Mouse (Mus musculus): Measurements from ENCODE around the gene Olfr523. TPM values are rescaled to one million over a fixed set of nuclear protein-coding genes. Genes with fewer than 3 reads are reported as not detected.

Olfr523 gene
- polyA plus RNA-seq, 1 experiment = not detected

DNA sequence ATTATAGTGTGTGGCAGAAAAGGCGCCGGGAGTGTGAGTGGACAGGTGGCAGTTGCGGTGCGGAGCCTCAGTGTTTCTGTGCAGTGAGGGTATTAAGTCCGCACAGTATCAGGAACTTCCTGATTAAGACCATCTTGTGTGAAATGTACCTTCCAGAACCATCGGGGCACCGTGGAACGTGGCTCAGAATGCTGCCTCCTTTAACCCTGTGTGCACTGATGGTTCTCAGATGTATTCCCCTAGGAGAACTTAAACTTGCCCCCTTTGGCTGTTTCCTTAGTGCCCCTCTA lies 35.1 kb upstream of the Olfr523 start:
- no peak for TF ChIP-seq POLR2A (IDR thresholded peaks at IDR 0.05; ENCODE audit: borderline replicate concordance, low read depth, low read length)
- TF ChIP-seq CTCF (IDR thresholded peaks at IDR 0.05; ENCODE audit: low read depth, low read length) = no peak
- H3K27ac ChIP-seq (ENCODE audit: insufficient read depth, low read depth, low read length) = peak overlapping the region; percentile 86

DNA sequence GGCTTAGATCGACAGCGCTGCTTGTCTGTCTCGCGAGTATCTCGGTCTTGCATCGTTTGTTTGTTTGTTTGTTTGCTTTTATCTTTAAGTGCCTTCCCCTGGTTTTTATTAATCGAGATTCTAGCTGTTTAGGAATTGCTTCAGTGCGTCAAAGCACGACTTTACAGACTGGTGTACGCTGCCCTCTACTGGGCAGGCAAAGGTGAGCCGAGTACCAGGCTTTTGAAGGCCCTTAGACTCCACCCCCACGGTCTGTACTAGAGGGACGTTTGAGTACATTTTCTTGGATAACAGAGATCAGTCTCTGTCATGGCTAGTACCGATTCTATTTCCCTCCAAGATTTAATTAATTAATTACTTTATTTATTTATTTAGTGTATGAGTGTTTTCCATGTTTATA lies 31.7 kb upstream of the Olfr523 start:
- peak; percentile 84 for TF ChIP-seq CTCF (IDR thresholded peaks at IDR 0.05; ENCODE audit: low read depth, low read length)
- no peak for TF ChIP-seq POLR2A (IDR thresholded peaks at IDR 0.05; ENCODE audit: borderline replicate concordance, low read depth, low read length)
- no peak overlapping the region for H3K4me3 ChIP-seq (ENCODE audit: insufficient read depth, low read length)
- no peaks in the 10 kb centered on the region for H3K4me1 ChIP-seq (ENCODE audit: control insufficient read depth, insufficient read depth, low read length)
- H3K27ac ChIP-seq (ENCODE audit: insufficient read depth, low read depth, low read length) = no peak overlapping the region

More for the DNA sequence above, 35.1 kb upstream of the Olfr523 start:
- Histone ChIP-seq H3K4me1 (ENCODE audit: control insufficient read depth, insufficient read depth, low read length) (peaks cover 16% of the 10 kb centered on the region), H3K4me3 (ENCODE audit: insufficient read depth, low read length) (peak overlapping the region; percentile 98)

DNA sequence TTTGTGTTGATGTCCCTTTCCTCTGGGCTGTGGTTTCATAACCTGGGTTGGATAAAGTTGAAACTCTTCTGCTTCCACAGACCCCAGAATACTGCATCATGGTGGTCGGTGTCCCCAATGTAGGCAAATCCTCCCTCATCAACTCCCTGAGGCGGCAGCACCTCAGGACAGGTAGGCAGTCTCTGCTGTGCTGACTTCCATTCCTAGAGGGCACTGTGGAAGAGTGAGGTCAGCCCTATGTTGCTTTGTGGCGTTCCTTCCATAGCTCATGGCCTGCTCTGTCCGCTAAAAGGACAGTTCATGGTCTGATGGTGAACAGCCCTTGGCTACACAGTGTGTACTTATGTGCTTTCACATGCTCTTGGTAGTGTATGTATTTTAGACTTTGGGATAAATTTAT lies 28.5 kb upstream of the Olfr523 start:
- no peaks in the 10 kb centered on the region for H3K4me1 ChIP-seq (ENCODE audit: control insufficient read depth, insufficient read depth, low read length)
- H3K4me3 ChIP-seq (ENCODE audit: insufficient read depth, low read length) = no peak overlapping the region
- TF ChIP-seq CTCF (IDR thresholded peaks at IDR 0.05; ENCODE audit: low read depth, low read length) = no peak
- TF ChIP-seq POLR2A (IDR thresholded peaks at IDR 0.05; ENCODE audit: borderline replicate concordance, low read depth, low read length) = no peak
- H3K27ac ChIP-seq (ENCODE audit: insufficient read depth, low read depth, low read length) = no peak overlapping the region

DNA sequence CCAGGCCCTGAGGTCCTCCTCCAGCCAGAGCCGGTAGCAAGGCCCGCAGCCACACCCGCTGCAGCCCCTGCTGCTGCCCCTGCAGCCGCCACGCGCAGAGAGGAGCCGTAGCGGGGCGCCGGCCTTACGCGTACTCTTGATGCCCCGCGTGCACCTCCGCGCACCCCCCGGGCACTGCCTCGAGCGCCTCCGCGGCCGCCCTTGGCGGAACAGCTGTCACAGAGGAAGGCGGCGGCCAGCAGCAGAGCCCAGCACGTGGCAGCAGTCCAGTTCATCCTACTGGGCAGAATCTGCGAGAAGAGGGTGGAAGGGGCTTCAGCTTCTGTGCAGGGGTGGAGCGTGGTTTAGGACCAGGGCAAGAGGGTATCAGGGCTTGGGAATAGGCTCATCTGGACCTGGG lies 19.6 kb upstream of the Olfr523 start:
- no peak overlapping the region for H3K4me3 ChIP-seq (ENCODE audit: insufficient read depth, low read length)
- no peaks in the 10 kb centered on the region for H3K4me1 ChIP-seq (ENCODE audit: control insufficient read depth, insufficient read depth, low read length)
- no peak for TF ChIP-seq CTCF (IDR thresholded peaks at IDR 0.05; ENCODE audit: low read depth, low read length)
- no peak for TF ChIP-seq POLR2A (IDR thresholded peaks at IDR 0.05; ENCODE audit: borderline replicate concordance, low read depth, low read length)
- H3K27ac ChIP-seq (ENCODE audit: insufficient read depth, low read depth, low read length) = no peak overlapping the region

DNA sequence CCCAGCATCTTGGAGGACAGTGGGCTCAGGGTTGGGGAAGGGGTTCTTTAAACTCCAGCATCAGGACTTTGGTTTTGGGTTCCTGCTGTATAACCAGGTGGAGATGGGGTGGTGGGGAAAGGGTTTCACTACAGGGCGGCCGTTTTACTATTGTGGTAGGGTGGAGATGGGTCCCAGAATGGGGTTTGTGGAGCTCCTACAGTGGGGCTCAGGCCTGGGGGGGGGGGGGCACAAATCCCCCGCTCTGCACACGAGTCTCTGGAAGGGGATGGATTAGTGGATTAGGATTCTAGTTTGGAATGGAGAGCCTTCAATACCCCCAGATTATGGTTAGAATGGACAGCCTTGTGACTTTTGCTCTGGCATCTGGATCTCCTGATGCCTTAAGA lies 19.2 kb upstream of the Olfr523 start:
- no peak overlapping the region for H3K27ac ChIP-seq (ENCODE audit: insufficient read depth, low read depth, low read length)
- TF ChIP-seq CTCF (IDR thresholded peaks at IDR 0.05; ENCODE audit: low read depth, low read length) (no peak), POLR2A (IDR thresholded peaks at IDR 0.05; ENCODE audit: borderline replicate concordance, low read depth, low read length) (no peak)
- H3K4me3 ChIP-seq (ENCODE audit: insufficient read depth, low read length) = no peak overlapping the region
- H3K4me1 ChIP-seq (ENCODE audit: control insufficient read depth, insufficient read depth, low read length) = no peaks in the 10 kb centered on the region

DNA sequence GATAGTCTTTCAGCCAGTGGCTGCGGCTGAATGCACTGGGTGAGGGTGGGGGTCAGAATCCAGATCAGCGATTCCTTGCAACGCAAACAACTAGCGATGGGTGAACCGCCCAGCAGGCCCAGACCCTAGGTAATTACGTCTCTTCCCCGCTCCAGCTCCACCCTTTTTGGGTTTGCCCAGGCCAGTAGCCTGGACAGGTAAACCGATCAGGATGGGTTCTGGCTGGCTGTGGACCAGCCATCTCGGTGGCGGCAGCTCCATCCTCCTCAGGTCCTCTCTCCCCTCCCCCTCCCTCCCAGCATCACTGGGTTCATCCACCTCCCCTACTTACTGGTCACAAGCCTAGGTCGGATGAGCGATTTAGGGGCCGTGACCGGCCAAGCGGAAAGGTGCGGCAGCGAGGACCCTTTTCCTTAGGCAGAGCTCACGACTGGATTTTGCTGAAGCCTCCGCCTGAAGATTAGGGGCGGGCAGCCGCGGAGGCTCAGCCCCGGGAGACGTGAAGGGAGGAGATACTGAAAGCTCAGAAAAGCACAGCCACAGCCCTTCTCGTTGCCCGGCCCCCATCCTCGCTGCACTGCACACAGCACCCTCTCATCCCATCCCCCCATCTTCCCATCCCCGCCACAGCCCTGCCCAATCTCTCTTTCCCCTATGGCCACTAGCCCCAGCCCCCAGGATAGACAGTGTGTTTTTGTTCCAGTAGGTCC lies 18.6 kb upstream of the Olfr523 start, which contains the start of gene Sprn:
TSS of gene Sprn (minus strand) at position 660 of the 710 bp plus-strand sequence.
- Histone ChIP-seq H3K4me1 (ENCODE audit: control insufficient read depth, insufficient read depth, low read length) (no peaks in the 10 kb centered on the region), H3K4me3 (ENCODE audit: insufficient read depth, low read length) (no peak within 1 kb of the TSS), H3K27ac (ENCODE audit: insufficient read depth, low read depth, low read length) (no peak within 1 kb of the TSS)
- TF ChIP-seq POLR2A (IDR thresholded peaks at IDR 0.05; ENCODE audit: borderline replicate concordance, low read depth, low read length) (no peak), CTCF (IDR thresholded peaks at IDR 0.05; ENCODE audit: low read depth, low read length) (no peak)

DNA sequence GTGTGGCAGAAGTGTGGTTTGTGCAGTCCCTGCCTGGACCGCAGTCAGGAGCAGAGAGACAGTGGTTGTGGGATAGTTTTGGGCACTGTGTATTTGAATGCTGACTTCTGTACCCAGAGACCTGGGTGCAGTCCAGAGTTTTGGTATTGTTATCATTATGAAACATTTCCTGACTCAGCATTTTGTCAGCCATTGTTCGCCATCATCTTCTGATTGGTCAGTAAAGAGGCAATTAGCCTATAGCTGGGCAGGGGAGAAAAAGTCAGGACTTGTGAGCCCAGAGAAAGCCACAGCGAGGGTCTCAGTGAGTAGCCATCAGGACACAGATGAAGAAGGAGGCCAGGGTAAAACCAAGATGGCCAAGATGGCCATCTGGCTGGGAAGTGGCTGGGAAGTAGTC lies 12.7 kb upstream of the Olfr523 start:
- TF ChIP-seq CTCF (IDR thresholded peaks at IDR 0.05; ENCODE audit: low read depth, low read length) (no peak), POLR2A (IDR thresholded peaks at IDR 0.05; ENCODE audit: borderline replicate concordance, low read depth, low read length) (no peak)
- H3K27ac ChIP-seq (ENCODE audit: insufficient read depth, low read depth, low read length) = no peak overlapping the region
- peaks cover 4% of the 10 kb centered on the region for H3K4me1 ChIP-seq (ENCODE audit: control insufficient read depth, insufficient read depth, low read length)
- H3K4me3 ChIP-seq (ENCODE audit: insufficient read depth, low read length) = no peak overlapping the region

DNA sequence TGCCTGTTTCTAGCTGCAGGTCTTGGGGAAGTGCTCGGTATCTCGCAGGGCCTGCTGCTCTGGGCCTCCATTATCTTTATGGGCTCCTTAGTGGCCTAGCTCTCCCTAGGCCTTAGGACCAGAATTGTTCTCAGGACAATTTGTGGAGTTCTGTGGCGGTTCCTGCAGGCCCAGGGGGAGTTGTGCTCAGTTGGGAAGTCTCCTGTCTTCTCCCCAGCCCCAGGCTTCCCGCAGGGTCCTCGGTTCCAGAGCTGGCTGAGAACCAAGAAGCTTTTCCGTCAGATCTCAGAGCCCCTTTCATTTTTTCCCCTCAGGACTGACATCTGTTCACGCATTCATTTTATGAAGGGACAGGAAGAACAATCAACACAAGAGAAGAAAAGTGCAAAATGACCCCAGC lies 8.4 kb upstream of the Olfr523 start, which contains the start of gene Olfr522:
TSS of gene Olfr522 (minus strand) at position 101 of the 400 bp plus-strand sequence.
- Histone ChIP-seq H3K4me3 (ENCODE audit: insufficient read depth, low read length) (no peak within 1 kb of the TSS), H3K4me1 (ENCODE audit: control insufficient read depth, insufficient read depth, low read length) (peaks cover 4% of the 10 kb centered on the region), H3K27ac (ENCODE audit: insufficient read depth, low read depth, low read length) (no peak within 1 kb of the TSS)
- TF ChIP-seq CTCF (IDR thresholded peaks at IDR 0.05; ENCODE audit: low read depth, low read length) (no peak), POLR2A (IDR thresholded peaks at IDR 0.05; ENCODE audit: borderline replicate concordance, low read depth, low read length) (no peak)

DNA sequence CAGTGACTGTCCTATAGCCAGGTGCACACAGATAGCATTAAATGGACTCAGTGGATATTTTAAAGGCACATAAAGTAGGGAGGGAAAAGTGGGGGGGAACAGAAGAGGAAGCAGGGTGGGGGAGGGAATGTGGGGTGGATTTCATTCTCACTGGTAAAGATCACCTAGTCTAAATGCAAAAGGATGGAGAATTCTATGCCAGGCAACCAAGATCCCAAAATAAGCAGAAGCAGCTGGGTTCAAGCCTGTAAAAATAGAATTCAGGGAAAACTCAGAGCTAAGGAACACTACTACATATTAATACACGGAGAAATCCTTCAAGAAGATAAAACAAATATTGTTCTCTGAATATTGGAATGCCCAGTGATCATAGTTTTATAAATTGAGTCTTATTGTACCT lies 5.1 kb upstream of the Olfr523 start:
- Histone ChIP-seq H3K27ac (ENCODE audit: insufficient read depth, low read depth, low read length) (no peak overlapping the region), H3K4me3 (ENCODE audit: insufficient read depth, low read length) (no peak overlapping the region), H3K4me1 (ENCODE audit: control insufficient read depth, insufficient read depth, low read length) (no peaks in the 10 kb centered on the region)
- TF ChIP-seq CTCF (IDR thresholded peaks at IDR 0.05; ENCODE audit: low read depth, low read length) (no peak), POLR2A (IDR thresholded peaks at IDR 0.05; ENCODE audit: borderline replicate concordance, low read depth, low read length) (no peak)

DNA sequence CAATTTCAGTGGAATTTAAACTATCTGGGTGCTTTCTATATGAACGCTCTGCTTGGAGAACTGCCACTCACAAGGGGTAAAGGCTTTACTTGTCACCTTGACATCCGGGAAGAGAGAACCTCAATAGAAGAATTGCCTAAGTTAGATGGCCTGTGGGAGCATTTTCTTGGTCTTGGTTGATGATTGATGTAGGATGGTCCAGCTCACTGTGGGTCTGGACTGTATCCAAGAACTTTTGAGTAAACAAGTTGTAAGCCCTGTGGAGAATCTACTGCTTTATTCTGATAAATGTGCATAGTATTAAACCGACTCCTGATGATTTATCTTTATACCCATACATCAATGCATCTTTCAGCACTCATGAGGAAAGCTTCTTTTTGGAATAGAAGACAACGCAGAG lies 3.6 kb upstream of the Olfr523 start:
- Histone ChIP-seq H3K4me3 (ENCODE audit: insufficient read depth, low read length) (no peak overlapping the region), H3K27ac (ENCODE audit: insufficient read depth, low read depth, low read length) (no peak overlapping the region), H3K4me1 (ENCODE audit: control insufficient read depth, insufficient read depth, low read length) (no peaks in the 10 kb centered on the region)
- no peak for TF ChIP-seq CTCF (IDR thresholded peaks at IDR 0.05; ENCODE audit: low read depth, low read length)
- no peak for TF ChIP-seq POLR2A (IDR thresholded peaks at IDR 0.05; ENCODE audit: borderline replicate concordance, low read depth, low read length)
